Mouse (Mus musculus): ENCODE results near the gene Gm7324.
"Not testable (repeated sequence)": the region's sequence is repeated elsewhere in the genome, so short reads cannot be mapped to it uniquely, and the experiment has no call there.

GRCm38 (mm10) chr14:43747566-43747965, 49.9 kb downstream of the Gm7324 start, which contains the start of gene Gm6526:
- TF ChIP-seq POLR2A (IDR thresholded peaks at IDR 0.05; ENCODE audit: low read depth, low read length); CTCF (IDR thresholded peaks at IDR 0.05; ENCODE audit: borderline replicate concordance, insufficient read depth, low read length): not testable (repeated sequence)

Measured in embryonic fibroblast, embryonic 13.5 days (primary cell).